Mouse (Mus musculus): ENCODE measurements around the gene Pde6h. TPM values are rescaled to one million over a fixed set of nuclear protein-coding genes. Genes with fewer than 3 reads are reported as not detected.

Gene Pde6h
- polyA plus RNA-seq, 1 experiment from 2014 or later: not detected

DNA sequence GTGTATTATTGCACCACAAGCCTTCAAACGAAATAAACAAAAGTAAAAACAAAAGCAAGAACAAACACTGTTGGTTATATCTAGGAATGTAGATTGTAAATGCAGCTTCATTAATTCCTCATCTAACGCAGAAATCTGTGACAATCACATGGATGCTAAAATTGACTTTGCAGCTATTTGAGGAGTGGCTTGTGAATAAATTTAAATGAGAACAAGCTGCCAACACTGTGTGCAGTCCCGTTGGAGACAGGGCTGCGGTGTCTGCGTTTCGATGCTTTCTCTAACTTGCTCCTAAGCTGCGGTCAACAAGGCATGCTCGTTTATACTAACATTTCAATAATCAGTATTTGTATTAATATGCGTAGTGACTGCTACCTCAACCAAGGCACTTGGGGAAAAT is 18.6 kb downstream of the Pde6h start:
- no peaks in the 10 kb centered on the region for H3K27me3 ChIP-seq (ENCODE audit: control insufficient read depth, insufficient read depth, low read length)
- ATAC-seq (ENCODE audit: insufficient read depth, low FRiP score): no peak
- no peak overlapping the region for H3K9ac ChIP-seq (ENCODE audit: low read length)
- H3K4me1 ChIP-seq (ENCODE audit: control insufficient read depth, insufficient read depth, low read length): peaks cover 22% of the 10 kb centered on the region
- 77% methylated on average over 9 of the region's 9 CpGs for WGBS
- H3K36me3 ChIP-seq (ENCODE audit: control insufficient read depth, insufficient read depth, low read length): no peaks in the 10 kb centered on the region
- no peak overlapping the region for H3K4me3 ChIP-seq (replicated peaks; ENCODE audit: low read length)
- no peak overlapping the region for H3K4me2 ChIP-seq (ENCODE audit: low read depth, low read length)
- H3K9me3 ChIP-seq (replicated peaks; ENCODE audit: control insufficient read depth, low read length): no peaks in the 10 kb centered on the region
- no peak overlapping the region for H3K27ac ChIP-seq (ENCODE audit: low read length)

DNA sequence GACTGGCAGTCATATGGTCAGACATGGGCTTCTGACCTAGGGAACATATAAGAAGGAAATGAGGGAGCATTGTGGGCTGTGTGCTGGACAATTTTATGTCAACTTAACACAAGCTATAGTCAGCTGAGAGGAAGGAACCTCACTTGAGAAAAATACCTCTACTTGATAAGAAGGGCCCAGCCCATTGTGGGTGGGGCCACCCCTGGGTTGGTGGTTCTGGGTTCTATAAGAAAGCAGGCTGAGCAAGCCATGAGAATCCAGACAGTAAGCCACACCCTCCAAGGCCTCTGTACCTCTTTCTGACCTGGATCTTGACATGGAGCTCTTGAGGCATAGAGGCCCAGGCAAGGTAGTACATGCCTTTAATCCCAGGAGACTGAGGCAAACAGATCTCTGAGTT is 19.8 kb downstream of the Pde6h start:
- Histone ChIP-seq H3K36me3 (ENCODE audit: control insufficient read depth, insufficient read depth, low read length) (no peaks in the 10 kb centered on the region), H3K4me3 (replicated peaks; ENCODE audit: low read length) (no peak overlapping the region), H3K4me1 (ENCODE audit: control insufficient read depth, insufficient read depth, low read length) (peaks cover 22% of the 10 kb centered on the region), H3K9ac (ENCODE audit: low read length) (no peak overlapping the region), H3K27me3 (ENCODE audit: control insufficient read depth, insufficient read depth, low read length) (no peaks in the 10 kb centered on the region), H3K9me3 (replicated peaks; ENCODE audit: control insufficient read depth, low read length) (no peaks in the 10 kb centered on the region), H3K4me2 (ENCODE audit: low read depth, low read length) (no peak overlapping the region), H3K27ac (ENCODE audit: low read length) (no peak overlapping the region)
- no peak for ATAC-seq (ENCODE audit: insufficient read depth, low FRiP score)

DNA sequence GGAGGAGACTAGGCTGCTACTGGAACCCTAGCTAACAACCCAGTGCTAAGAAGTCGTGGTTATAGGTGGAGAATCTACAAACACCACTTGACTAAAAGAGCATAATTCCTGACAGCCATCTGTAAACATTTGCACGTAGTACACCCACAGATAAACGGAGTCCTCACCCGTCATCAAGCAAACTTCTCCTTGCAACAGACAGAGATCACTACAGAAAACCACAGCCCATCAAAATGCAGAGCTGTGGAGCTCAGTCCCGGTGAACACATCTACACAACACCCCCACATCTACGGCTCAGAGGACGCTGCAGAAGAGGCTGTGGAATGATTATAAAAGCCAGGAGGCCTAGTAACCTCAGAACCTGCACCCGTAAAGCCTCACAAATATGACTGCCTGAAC is 20.9 kb downstream of the Pde6h start:
- Histone ChIP-seq H3K36me3 (ENCODE audit: control insufficient read depth, insufficient read depth, low read length) (no peaks in the 10 kb centered on the region), H3K4me1 (ENCODE audit: control insufficient read depth, insufficient read depth, low read length) (peaks cover 22% of the 10 kb centered on the region), H3K9me3 (replicated peaks; ENCODE audit: control insufficient read depth, low read length) (no peaks in the 10 kb centered on the region), H3K27me3 (ENCODE audit: control insufficient read depth, insufficient read depth, low read length) (no peaks in the 10 kb centered on the region), H3K27ac (ENCODE audit: low read length) (no peak overlapping the region), H3K4me2 (ENCODE audit: low read depth, low read length) (no peak overlapping the region), H3K9ac (ENCODE audit: low read length) (no peak overlapping the region), H3K4me3 (replicated peaks; ENCODE audit: low read length) (no peak overlapping the region)
- WGBS: 56% methylated on average over 8 of the region's 8 CpGs
- ATAC-seq (ENCODE audit: insufficient read depth, low FRiP score): no peak

DNA sequence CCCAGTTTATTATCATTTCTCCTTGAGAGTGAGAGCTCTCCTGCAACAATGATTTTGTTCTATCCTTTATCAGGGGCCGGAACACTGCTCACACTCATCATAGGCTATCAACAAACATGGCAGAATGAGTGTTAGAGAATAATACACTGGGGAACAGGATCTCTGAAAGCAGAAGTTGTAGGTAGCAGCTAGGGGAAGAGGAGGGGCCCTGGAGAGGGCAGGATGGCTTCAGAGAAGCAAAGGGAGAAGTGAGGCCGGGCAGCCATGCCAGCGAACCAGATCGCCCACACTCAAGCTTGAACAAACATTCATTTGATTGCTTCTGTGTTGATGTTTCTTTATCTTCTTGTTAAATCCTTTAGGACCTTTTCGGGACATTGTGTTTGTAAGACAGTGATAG is 22.6 kb downstream of the Pde6h start:
- Histone ChIP-seq H3K4me2 (ENCODE audit: low read depth, low read length) (no peak overlapping the region), H3K9me3 (replicated peaks; ENCODE audit: control insufficient read depth, low read length) (no peaks in the 10 kb centered on the region), H3K4me1 (ENCODE audit: control insufficient read depth, insufficient read depth, low read length) (peaks cover 9% of the 10 kb centered on the region), H3K27ac (ENCODE audit: low read length) (no peak overlapping the region), H3K27me3 (ENCODE audit: control insufficient read depth, insufficient read depth, low read length) (no peaks in the 10 kb centered on the region), H3K9ac (ENCODE audit: low read length) (no peak overlapping the region), H3K36me3 (ENCODE audit: control insufficient read depth, insufficient read depth, low read length) (no peaks in the 10 kb centered on the region), H3K4me3 (replicated peaks; ENCODE audit: low read length) (no peak overlapping the region)
- WGBS: 64% methylated on average over 5 of the region's 5 CpGs
- no peak for ATAC-seq (ENCODE audit: insufficient read depth, low FRiP score)

DNA sequence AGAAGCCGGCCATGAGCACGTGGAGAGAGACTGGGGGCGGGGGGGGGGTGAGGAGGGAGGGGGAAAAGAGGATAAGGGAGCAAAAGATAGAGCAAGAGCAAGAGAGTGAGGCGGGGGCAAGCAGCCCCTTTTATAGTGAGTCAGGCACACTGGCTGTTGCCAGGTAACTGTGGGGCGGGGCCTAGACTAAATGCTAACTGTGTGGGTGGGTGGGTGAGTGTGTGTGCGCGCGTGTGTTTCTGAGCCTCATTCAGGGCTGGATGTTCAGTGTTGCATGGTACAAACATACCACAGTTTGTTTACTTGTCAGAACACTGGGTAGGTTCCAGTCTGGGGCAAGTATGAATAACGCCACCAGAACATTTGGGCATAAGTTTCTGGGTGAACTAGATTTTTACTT is 23.3 kb downstream of the Pde6h start:
- Histone ChIP-seq H3K9me3 (replicated peaks; ENCODE audit: control insufficient read depth, low read length) (no peaks in the 10 kb centered on the region), H3K4me2 (ENCODE audit: low read depth, low read length) (no peak overlapping the region), H3K27ac (ENCODE audit: low read length) (no peak overlapping the region), H3K4me3 (replicated peaks; ENCODE audit: low read length) (no peak overlapping the region), H3K9ac (ENCODE audit: low read length) (no peak overlapping the region), H3K27me3 (ENCODE audit: control insufficient read depth, insufficient read depth, low read length) (no peaks in the 10 kb centered on the region), H3K4me1 (ENCODE audit: control insufficient read depth, insufficient read depth, low read length) (0 out of 2 replicates have a peak, but pooled peaks cover 2% of the 10 kb centered on the region), H3K36me3 (ENCODE audit: control insufficient read depth, insufficient read depth, low read length) (no peaks in the 10 kb centered on the region)
- WGBS: 50% methylated on average over 9 of the region's 9 CpGs
- ATAC-seq (ENCODE audit: insufficient read depth, low FRiP score): no peak

DNA sequence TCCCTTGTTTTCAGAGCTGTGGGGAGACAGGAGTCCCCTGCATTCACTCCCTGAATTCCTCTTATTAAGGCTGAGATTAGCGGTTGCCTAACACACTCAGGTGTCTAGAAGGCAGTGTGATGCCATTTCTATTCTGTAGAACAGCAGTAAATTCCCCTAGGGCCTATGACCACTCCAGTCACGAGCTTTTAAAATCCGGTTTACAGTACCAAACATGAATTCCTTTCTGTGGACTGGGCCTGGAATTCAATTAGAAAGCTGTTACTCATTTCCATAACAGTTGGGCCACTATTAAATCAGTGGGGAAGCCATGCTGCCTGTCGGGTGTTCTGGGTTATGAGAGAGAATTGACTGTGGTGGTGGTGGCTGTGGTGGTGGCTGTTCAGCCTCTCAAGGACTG is 24.1 kb downstream of the Pde6h start:
- no peak overlapping the region for H3K4me3 ChIP-seq (replicated peaks; ENCODE audit: low read length)
- ATAC-seq (ENCODE audit: insufficient read depth, low FRiP score): no peak

DNA sequence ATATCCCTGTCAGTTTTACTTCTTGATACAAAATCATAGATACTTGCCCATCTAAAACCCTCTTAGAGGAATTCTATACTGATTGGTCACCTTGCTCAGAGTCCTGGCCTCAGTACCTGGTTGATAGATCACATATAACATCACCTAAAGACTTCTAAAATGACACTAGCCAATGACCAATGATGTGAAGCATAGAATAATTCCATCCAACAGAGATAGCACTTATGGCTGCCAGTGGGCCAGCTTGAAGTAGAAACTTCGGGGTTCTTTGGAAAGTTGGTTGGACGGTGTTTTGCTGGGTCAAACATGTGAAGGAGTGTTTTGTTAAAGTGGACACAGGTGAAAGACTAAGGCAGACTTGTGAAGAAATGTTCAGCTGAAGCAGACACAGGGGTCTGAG is 26.5 kb downstream of the Pde6h start:
- WGBS: 93% methylated on average over 2 of the region's 2 CpGs
- ATAC-seq (ENCODE audit: insufficient read depth, low FRiP score): no peak
- H3K9ac ChIP-seq (ENCODE audit: low read length): no peak overlapping the region

More for the DNA sequence above, 24.1 kb downstream of the Pde6h start:
- 0 out of 2 replicates have a peak, but pooled peaks cover 2% of the 10 kb centered on the region for H3K4me1 ChIP-seq (ENCODE audit: control insufficient read depth, insufficient read depth, low read length)
- no peaks in the 10 kb centered on the region for H3K36me3 ChIP-seq (ENCODE audit: control insufficient read depth, insufficient read depth, low read length)
- no peak overlapping the region for H3K27ac ChIP-seq (ENCODE audit: low read length)
- H3K9me3 ChIP-seq (replicated peaks; ENCODE audit: control insufficient read depth, low read length): no peaks in the 10 kb centered on the region
- no peak overlapping the region for H3K4me2 ChIP-seq (ENCODE audit: low read depth, low read length)
- H3K27me3 ChIP-seq (ENCODE audit: control insufficient read depth, insufficient read depth, low read length): no peaks in the 10 kb centered on the region
- no peak overlapping the region for H3K9ac ChIP-seq (ENCODE audit: low read length)
- 72% methylated on average over 4 of the region's 4 CpGs for WGBS

DNA sequence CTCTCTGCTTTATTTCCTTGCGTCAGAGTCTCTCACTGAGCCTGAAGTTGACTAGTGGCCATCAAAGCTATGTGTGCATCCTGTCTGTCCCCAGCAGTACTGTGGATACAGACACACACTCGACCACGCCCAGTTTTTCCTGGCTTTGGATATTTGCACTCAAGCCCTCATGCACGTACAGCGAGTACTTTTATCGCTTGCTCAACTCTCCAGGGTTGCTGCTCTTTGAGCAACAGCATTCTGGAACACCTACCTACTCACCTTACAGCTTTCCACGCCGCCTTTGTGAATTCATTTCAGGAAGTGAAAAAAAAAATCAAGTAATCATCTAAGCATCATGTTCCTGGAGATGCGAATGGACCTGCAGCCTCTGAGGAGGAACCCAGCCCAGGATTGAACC is 29.3 kb downstream of the Pde6h start:
- H3K4me1 ChIP-seq (ENCODE audit: control insufficient read depth, insufficient read depth, low read length): no peaks in the 10 kb centered on the region
- no peak overlapping the region for H3K4me2 ChIP-seq (ENCODE audit: low read depth, low read length)
- no peaks in the 10 kb centered on the region for H3K36me3 ChIP-seq (ENCODE audit: control insufficient read depth, insufficient read depth, low read length)
- H3K9me3 ChIP-seq (replicated peaks; ENCODE audit: control insufficient read depth, low read length): no peaks in the 10 kb centered on the region
- no peaks in the 10 kb centered on the region for H3K27me3 ChIP-seq (ENCODE audit: control insufficient read depth, insufficient read depth, low read length)
- no peak overlapping the region for H3K27ac ChIP-seq (ENCODE audit: low read length)
- ATAC-seq (ENCODE audit: insufficient read depth, low FRiP score): no peak
- H3K4me3 ChIP-seq (replicated peaks; ENCODE audit: low read length): no peak overlapping the region
- no peak overlapping the region for H3K9ac ChIP-seq (ENCODE audit: low read length)
- 83% methylated on average over 9 of the region's 9 CpGs for WGBS

More for the DNA sequence above, 26.5 kb downstream of the Pde6h start:
- H3K4me1 ChIP-seq (ENCODE audit: control insufficient read depth, insufficient read depth, low read length): no peaks in the 10 kb centered on the region
- H3K27ac ChIP-seq (ENCODE audit: low read length): no peak overlapping the region
- no peaks in the 10 kb centered on the region for H3K36me3 ChIP-seq (ENCODE audit: control insufficient read depth, insufficient read depth, low read length)
- H3K4me2 ChIP-seq (ENCODE audit: low read depth, low read length): no peak overlapping the region
- no peaks in the 10 kb centered on the region for H3K27me3 ChIP-seq (ENCODE audit: control insufficient read depth, insufficient read depth, low read length)
- no peaks in the 10 kb centered on the region for H3K9me3 ChIP-seq (replicated peaks; ENCODE audit: control insufficient read depth, low read length)
- no peak overlapping the region for H3K4me3 ChIP-seq (replicated peaks; ENCODE audit: low read length)

DNA sequence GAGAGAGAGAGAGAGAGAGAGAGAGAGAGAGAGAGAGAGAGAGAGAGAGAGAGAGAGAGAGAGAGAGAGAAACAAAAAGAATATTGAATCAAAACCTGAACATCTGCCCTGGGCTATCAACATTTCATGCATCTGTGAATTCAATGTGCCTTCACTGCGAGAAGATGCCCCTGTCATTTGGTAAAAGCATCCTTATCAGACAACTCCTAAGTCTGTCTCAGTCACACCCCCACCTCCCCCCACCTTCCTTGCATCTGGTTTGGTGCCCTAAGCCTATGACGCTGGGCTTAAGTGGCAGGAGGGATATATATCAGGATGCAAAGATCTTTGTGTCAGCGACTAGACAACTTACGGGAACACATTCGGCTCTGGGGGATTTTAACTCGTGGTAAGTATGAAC is 30.6 kb downstream of the Pde6h start:
- ATAC-seq (ENCODE audit: insufficient read depth, low FRiP score): no peak
- Histone ChIP-seq H3K9me3 (replicated peaks; ENCODE audit: control insufficient read depth, low read length) (no peaks in the 10 kb centered on the region), H3K4me2 (ENCODE audit: low read depth, low read length) (no peak overlapping the region), H3K4me1 (ENCODE audit: control insufficient read depth, insufficient read depth, low read length) (no peaks in the 10 kb centered on the region), H3K36me3 (ENCODE audit: control insufficient read depth, insufficient read depth, low read length) (no peaks in the 10 kb centered on the region), H3K27ac (ENCODE audit: low read length) (no peak overlapping the region), H3K9ac (ENCODE audit: low read length) (no peak overlapping the region), H3K27me3 (ENCODE audit: control insufficient read depth, insufficient read depth, low read length) (no peaks in the 10 kb centered on the region), H3K4me3 (replicated peaks; ENCODE audit: low read length) (no peak overlapping the region)
- 78% methylated on average over 6 of the region's 6 CpGs for WGBS

DNA sequence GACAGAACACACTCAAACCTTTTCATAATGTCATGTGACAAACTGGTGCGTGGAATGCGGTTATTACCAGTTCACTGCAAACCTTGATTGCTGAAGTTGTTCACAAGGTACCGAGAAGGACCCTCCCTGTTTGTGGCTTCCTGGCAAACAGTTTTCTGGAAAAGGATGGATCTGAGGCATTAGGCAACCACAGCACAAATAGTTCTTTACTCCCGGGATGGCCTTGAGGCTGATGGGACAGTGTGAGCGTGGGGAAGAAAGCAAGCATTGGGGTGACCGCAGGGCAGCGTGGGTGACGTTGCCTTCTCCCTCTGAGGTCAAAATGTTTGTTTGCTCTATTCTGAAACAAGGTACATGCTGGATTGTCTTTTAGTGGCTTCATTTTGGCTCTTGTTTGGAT is 31.1 kb downstream of the Pde6h start:
- Histone ChIP-seq H3K27me3 (ENCODE audit: control insufficient read depth, insufficient read depth, low read length) (no peaks in the 10 kb centered on the region), H3K27ac (ENCODE audit: low read length) (no peak overlapping the region), H3K4me2 (ENCODE audit: low read depth, low read length) (no peak overlapping the region), H3K36me3 (ENCODE audit: control insufficient read depth, insufficient read depth, low read length) (no peaks in the 10 kb centered on the region), H3K4me3 (replicated peaks; ENCODE audit: low read length) (no peak overlapping the region), H3K4me1 (ENCODE audit: control insufficient read depth, insufficient read depth, low read length) (no peaks in the 10 kb centered on the region), H3K9me3 (replicated peaks; ENCODE audit: control insufficient read depth, low read length) (no peaks in the 10 kb centered on the region), H3K9ac (ENCODE audit: low read length) (no peak overlapping the region)
- no peak for ATAC-seq (ENCODE audit: insufficient read depth, low FRiP score)
- 83% methylated on average over 8 of the region's 8 CpGs for WGBS
